ENCODE assay signal across 10 mouse cellular contexts in genomic region chr10:12579048-12579447, GRCm38 (mm10).
DNase-seq lines count a peak whose midpoint lies in the region; ATAC-seq lines count a peak whose summit lies in the region.
"Had no signal": no experiment of that assay in that cellular context is flagged by ENCODE, and none has a peak within 500 bp of the region (broad histone marks: within the 10 kb centered on the region; RNA-seq: fewer than 3 reads in every experiment).

No protein-coding gene starts in this region.

- no peaks in the 10 kb centered on the region for H3K36me3 ChIP-seq in embryonic facial prominence, embryonic 12.5 days
- no peaks in the 10 kb centered on the region for H3K36me3 ChIP-seq in kidney, embryonic 16.5 days (ENCODE audit: insufficient read depth, low read length)
- H3K36me3 ChIP-seq in midbrain, embryonic 11.5 days (ENCODE audit: control insufficient read depth, insufficient read depth, low read length): no peaks in the 10 kb centered on the region
- no peaks in the 10 kb centered on the region for H3K36me3 ChIP-seq in hindbrain, embryonic 13.5 days
- no peaks in the 10 kb centered on the region for H3K36me3 ChIP-seq in midbrain, embryonic 16.5 days (ENCODE audit: control insufficient read depth, insufficient read depth, low read length)

- no peak overlapping the region for H3K4me2 ChIP-seq in embryonic facial prominence, embryonic 12.5 days (replicated peaks)
- H3K4me2 ChIP-seq in kidney, embryonic 16.5 days (replicated peaks; ENCODE audit: low read depth, low read length): no peak overlapping the region
- H3K4me2 ChIP-seq in midbrain, embryonic 11.5 days: no peak overlapping the region
- no peak overlapping the region for H3K4me2 ChIP-seq in hindbrain, embryonic 13.5 days
- no peak overlapping the region for H3K4me2 ChIP-seq in midbrain, embryonic 16.5 days (ENCODE audit: low read length)

- peak; percentile 7 for DNase-seq in kidney, adult 11 months
- no peak for DNase-seq in kidney, adult 18-20 months
- no peak for DNase-seq in midbrain, embryonic 11.5 days (ENCODE audit: low spot score, missing footprints)
- DNase-seq: right cerebral cortex, adult 18-20 months had no signal

- no peak overlapping the region for H3K27ac ChIP-seq in embryonic facial prominence, embryonic 12.5 days
- H3K27ac ChIP-seq in kidney, embryonic 16.5 days (ENCODE audit: low read length): peak overlapping the region; percentile 47; the same call in 1 of the 2 replicates
- H3K27ac ChIP-seq in midbrain, embryonic 11.5 days (ENCODE audit: low read depth, low read length): no peak overlapping the region
- no peak overlapping the region for H3K27ac ChIP-seq in hindbrain, embryonic 13.5 days
- H3K27ac ChIP-seq in midbrain, embryonic 16.5 days (ENCODE audit: low read length): no peak overlapping the region

- no peak overlapping the region for H3K9ac ChIP-seq in embryonic facial prominence, embryonic 12.5 days
- H3K9ac ChIP-seq in kidney, embryonic 16.5 days (replicated peaks; ENCODE audit: low read length): no peak overlapping the region
- no peak overlapping the region for H3K9ac ChIP-seq in midbrain, embryonic 11.5 days (ENCODE audit: low read length)
- H3K9ac ChIP-seq in hindbrain, embryonic 13.5 days: no peak overlapping the region
- H3K9ac ChIP-seq in midbrain, embryonic 16.5 days (ENCODE audit: low read depth, low read length): no peak overlapping the region

- no peaks in the 10 kb centered on the region for H3K27me3 ChIP-seq in embryonic facial prominence, embryonic 12.5 days
- H3K27me3 ChIP-seq in kidney, embryonic 16.5 days (ENCODE audit: insufficient read depth, low read length): no peaks in the 10 kb centered on the region
- no peaks in the 10 kb centered on the region for H3K27me3 ChIP-seq in midbrain, embryonic 11.5 days (ENCODE audit: control insufficient read depth, insufficient read depth, low read length)
- H3K27me3 ChIP-seq in hindbrain, embryonic 13.5 days: no peaks in the 10 kb centered on the region
- H3K27me3 ChIP-seq in midbrain, embryonic 16.5 days (ENCODE audit: control insufficient read depth, insufficient read depth, low read depth, low read length): no peaks in the 10 kb centered on the region

- WGBS in embryonic facial prominence, embryonic 12.5 days: 0% methylated on average over 1 of the region's 1 CpGs
- WGBS in kidney, embryonic 16.5 days: 25% methylated on average over 1 of the region's 1 CpGs
- 17% methylated on average over 1 of the region's 1 CpGs for WGBS in midbrain, embryonic 11.5 days
- WGBS in hindbrain, embryonic 13.5 days: 14% methylated on average over 1 of the region's 1 CpGs
- 43% methylated on average over 1 of the region's 1 CpGs for WGBS in midbrain, embryonic 16.5 days

- ATAC-seq in embryonic facial prominence, embryonic 12.5 days (ENCODE audit: insufficient number of reproducible peaks, insufficient read depth, low FRiP score, low TSS enrichment): peak; percentile 67
- ATAC-seq in kidney, embryonic 16.5 days (ENCODE audit: low FRiP score, low TSS enrichment): peak; percentile 93
- peak; percentile 68 for ATAC-seq in megakaryocyte progenitor cell, adult 5-6 weeks (replicated peaks; ENCODE audit: poor library complexity)
- ATAC-seq in midbrain, embryonic 11.5 days (ENCODE audit: low FRiP score): no peak
- ATAC-seq in hindbrain, embryonic 13.5 days (ENCODE audit: low FRiP score): no peak
- no peak for ATAC-seq in midbrain, embryonic 16.5 days
- ATAC-seq: CD4-positive, CD25-positive, alpha-beta regulatory T cell, adult 4 months had no signal

- peaks cover 31% of the 10 kb centered on the region for H3K4me1 ChIP-seq in embryonic facial prominence, embryonic 12.5 days
- 0 out of 2 replicates have a peak, but pooled peaks cover 4% of the 10 kb centered on the region for H3K4me1 ChIP-seq in kidney, embryonic 16.5 days (ENCODE audit: insufficient read depth, low read length)
- H3K4me1 ChIP-seq in midbrain, embryonic 11.5 days (ENCODE audit: control insufficient read depth, insufficient read depth, low read length): peaks cover 2% of the 10 kb centered on the region; the same call in 1 of the 2 replicates
- H3K4me1 ChIP-seq in hindbrain, embryonic 13.5 days (replicated peaks): peaks cover 9% of the 10 kb centered on the region; the same call in 1 of the 2 replicates
- H3K4me1 ChIP-seq in midbrain, embryonic 16.5 days (ENCODE audit: control insufficient read depth, insufficient read depth, low read length): peaks cover 3% of the 10 kb centered on the region

- no peak overlapping the region for H3K4me3 ChIP-seq in embryonic facial prominence, embryonic 12.5 days
- H3K4me3 ChIP-seq in kidney, embryonic 16.5 days (ENCODE audit: low read length): no peak overlapping the region
- no peak overlapping the region for H3K4me3 ChIP-seq in midbrain, embryonic 11.5 days (ENCODE audit: low read depth, low read length)
- H3K4me3 ChIP-seq in hindbrain, embryonic 13.5 days: no peak overlapping the region
- H3K4me3 ChIP-seq in midbrain, embryonic 16.5 days (ENCODE audit: low read depth, low read length): no peak overlapping the region

- no peaks in the 10 kb centered on the region for H3K9me3 ChIP-seq in embryonic facial prominence, embryonic 12.5 days
- 0 out of 2 replicates have a peak, but pooled peaks cover 2% of the 10 kb centered on the region for H3K9me3 ChIP-seq in kidney, embryonic 16.5 days (ENCODE audit: low read length)
- H3K9me3 ChIP-seq in midbrain, embryonic 11.5 days (ENCODE audit: control insufficient read depth, low read length): no peaks in the 10 kb centered on the region; the same call in 1 of the 2 replicates
- H3K9me3 ChIP-seq in hindbrain, embryonic 13.5 days: no peaks in the 10 kb centered on the region
- H3K9me3 ChIP-seq in midbrain, embryonic 16.5 days (replicated peaks; ENCODE audit: control insufficient read depth, low read length, poor library complexity, severe bottlenecking): no peaks in the 10 kb centered on the region

Comparison
In these comparisons a context has a peak if more than half of its experiments do, and no peak if none do; other contexts are left out.
1. ATAC-seq: peak in embryonic facial prominence, embryonic 12.5 days (single experiment), kidney, embryonic 16.5 days (single experiment) and megakaryocyte progenitor cell, adult 5-6 weeks (single experiment); none in midbrain, embryonic 11.5 days (single experiment), hindbrain, embryonic 13.5 days (single experiment) and midbrain, embryonic 16.5 days (single experiment).